Mouse (Mus musculus): Measurements from ENCODE around the gene Rtn4rl2. TPM values are rescaled to one million over a fixed set of nuclear protein-coding genes. Genes with fewer than 3 reads are reported as not detected.
"Not testable (repeated sequence)": the region's sequence is repeated elsewhere in the genome, so short reads cannot be mapped to it uniquely, and the experiment has no call there.

Gene Rtn4rl2
- polyA plus RNA-seq, 1 experiment: 2.7 TPM

DNA sequence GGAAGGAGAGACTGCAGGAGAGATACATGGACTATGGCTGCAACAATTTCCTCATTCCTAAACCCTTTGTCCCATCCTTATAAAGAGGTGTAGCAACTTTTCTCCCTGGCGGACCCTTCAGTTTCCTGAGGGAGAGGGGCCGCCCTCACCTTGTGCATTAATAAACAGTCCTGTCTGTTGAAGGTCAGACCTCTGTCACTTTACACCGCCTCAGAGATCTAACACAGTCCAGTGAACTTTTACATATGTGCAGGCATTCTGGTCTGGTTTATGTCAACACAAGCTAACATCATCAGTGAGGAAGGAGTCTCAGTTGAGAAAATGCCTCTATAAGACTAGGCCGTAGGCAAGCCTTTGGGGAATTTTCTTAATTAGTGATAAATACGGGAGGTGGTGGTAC, 27.4 kb upstream of the Rtn4rl2 start:
- Histone ChIP-seq H3K4me1 (ENCODE audit: control insufficient read depth, insufficient read depth, low read length) (peaks cover 21% of the 10 kb centered on the region), H3K4me3 (replicated peaks; ENCODE audit: extremely low read depth, low read depth, low read length) (no peak overlapping the region)
- 83% methylated on average over 5 of the region's 5 CpGs for WGBS
- DNase-seq: no peak
- TF ChIP-seq POLR2A (IDR thresholded peaks at IDR 0.05; ENCODE audit: borderline replicate concordance, extremely low read depth, low read depth, low read length) (no peak), CTCF (IDR thresholded peaks at IDR 0.05; ENCODE audit: insufficient read depth, low read length) (no peak)

DNA sequence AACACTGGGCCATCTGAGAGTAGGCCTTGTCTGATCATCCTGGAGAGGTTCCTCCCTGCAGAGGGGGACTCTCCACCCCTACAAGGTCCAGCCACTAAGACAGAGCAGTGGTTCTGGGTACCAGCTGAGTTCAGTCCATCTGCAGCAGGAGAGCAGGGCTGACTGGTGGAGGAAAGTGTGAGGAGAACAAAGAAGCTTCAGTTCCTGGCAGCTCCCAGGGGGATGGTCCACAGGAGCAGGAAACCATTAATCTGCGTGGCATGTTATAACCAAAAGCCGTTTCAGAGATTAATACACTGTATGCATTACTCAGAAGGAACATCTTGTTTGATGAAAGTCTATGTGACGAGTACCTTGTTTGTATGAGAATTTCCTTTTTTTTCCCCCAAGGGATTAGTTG, 26.2 kb upstream of the Rtn4rl2 start:
- H3K4me1 ChIP-seq (ENCODE audit: control insufficient read depth, insufficient read depth, low read length): peaks cover 19% of the 10 kb centered on the region
- DNase-seq: no peak
- no peak overlapping the region for H3K4me3 ChIP-seq (replicated peaks; ENCODE audit: extremely low read depth, low read depth, low read length)
- 29% methylated on average over 3 of the region's 3 CpGs for WGBS
- no peak for TF ChIP-seq POLR2A (IDR thresholded peaks at IDR 0.05; ENCODE audit: borderline replicate concordance, extremely low read depth, low read depth, low read length)

DNA sequence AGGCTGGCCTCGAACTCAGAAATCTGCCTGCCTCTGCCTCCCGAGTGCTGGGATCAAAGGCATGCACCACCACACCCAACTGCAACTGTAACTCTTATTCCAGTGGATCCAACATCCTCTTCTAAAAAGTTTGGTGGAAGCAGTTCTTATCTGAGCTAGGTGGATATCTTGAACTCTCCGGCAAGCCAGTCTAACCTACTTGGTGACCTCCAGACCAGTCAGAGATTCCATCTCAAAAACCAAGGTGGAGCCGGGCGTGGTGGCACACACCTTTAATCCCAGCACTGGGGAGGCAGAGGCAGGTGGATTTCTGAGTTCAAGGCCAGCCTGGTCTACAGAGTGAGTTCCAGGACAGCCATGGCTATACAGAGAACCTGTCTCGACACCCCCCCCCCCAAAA, 10.2 kb upstream of the Rtn4rl2 start:
- H3K4me3 ChIP-seq (replicated peaks; ENCODE audit: extremely low read depth, low read depth, low read length); H3K4me1 ChIP-seq (ENCODE audit: control insufficient read depth, insufficient read depth, low read length); DNase-seq: not testable (repeated sequence)
- 94% methylated on average over 6 of the region's 6 CpGs for WGBS

DNA sequence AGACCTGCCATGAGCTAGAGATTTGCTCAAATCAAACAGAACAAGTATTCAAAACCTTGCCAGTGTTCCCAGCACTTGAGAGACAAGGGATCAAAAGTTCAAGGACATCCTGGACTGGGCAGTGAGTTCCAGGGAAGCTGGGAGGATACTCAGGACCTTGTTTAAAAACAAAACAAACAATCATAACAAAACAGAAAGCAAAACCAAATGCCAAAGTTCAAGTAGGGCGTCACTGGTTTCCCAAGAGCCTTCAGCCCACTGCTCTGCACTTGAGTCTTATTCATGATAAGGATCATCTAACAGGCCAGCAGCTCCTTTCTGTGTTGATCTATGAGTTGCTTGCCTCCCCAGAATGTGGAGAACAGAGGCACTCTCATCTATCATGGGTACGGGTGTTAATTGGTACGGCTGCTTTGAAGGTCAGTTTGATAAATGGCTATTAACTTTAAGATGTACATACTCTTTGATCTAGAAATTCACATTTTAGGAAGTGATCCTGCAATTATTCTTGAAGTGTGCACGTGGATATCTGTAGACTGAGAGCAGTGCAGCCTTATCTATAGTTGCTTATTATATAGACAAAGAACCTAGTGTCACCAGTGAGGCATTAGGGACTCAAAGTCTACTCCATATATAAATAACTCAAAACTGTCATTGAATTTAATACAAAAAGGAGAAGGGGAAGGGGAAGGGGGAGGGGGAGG, 9.1 kb upstream of the Rtn4rl2 start:
- DNase-seq: no peak
- no peak for TF ChIP-seq CTCF (IDR thresholded peaks at IDR 0.05; ENCODE audit: insufficient read depth, low read length)
- TF ChIP-seq POLR2A (IDR thresholded peaks at IDR 0.05; ENCODE audit: borderline replicate concordance, extremely low read depth, low read depth, low read length): no peak
- 27% methylated on average over 4 of the region's 4 CpGs for WGBS
- H3K4me1 ChIP-seq (ENCODE audit: control insufficient read depth, insufficient read depth, low read length): peaks cover 3% of the 10 kb centered on the region; the same call in 1 of the 2 replicates
- no peak overlapping the region for H3K4me3 ChIP-seq (replicated peaks; ENCODE audit: extremely low read depth, low read depth, low read length)

DNA sequence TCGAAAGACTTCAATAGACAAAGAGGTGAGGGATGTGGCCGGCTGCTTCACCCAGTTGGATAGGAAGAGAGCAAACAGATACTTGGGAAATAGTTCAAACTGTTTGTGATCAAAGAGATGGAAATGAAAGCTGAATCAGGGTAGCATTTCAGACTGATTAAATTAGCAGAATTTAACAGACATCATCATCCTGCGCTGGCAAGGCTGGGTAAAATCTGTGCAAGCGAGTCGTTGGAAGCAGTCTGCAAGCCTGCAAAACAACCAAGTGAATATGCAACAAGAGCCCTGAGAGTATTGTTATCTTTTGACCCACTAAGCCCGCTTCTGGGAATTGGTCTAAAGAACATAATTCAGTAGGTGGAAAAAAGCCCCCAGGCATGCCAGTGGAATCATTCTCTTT, 6.8 kb upstream of the Rtn4rl2 start:
- no peak overlapping the region for H3K4me3 ChIP-seq (replicated peaks; ENCODE audit: extremely low read depth, low read depth, low read length)
- TF ChIP-seq CTCF (IDR thresholded peaks at IDR 0.05; ENCODE audit: insufficient read depth, low read length): no peak
- TF ChIP-seq POLR2A (IDR thresholded peaks at IDR 0.05; ENCODE audit: borderline replicate concordance, extremely low read depth, low read depth, low read length): no peak
- WGBS: 58% methylated on average over 6 of the region's 6 CpGs
- DNase-seq: no peak
- peaks cover 9% of the 10 kb centered on the region for H3K4me1 ChIP-seq (ENCODE audit: control insufficient read depth, insufficient read depth, low read length)

DNA sequence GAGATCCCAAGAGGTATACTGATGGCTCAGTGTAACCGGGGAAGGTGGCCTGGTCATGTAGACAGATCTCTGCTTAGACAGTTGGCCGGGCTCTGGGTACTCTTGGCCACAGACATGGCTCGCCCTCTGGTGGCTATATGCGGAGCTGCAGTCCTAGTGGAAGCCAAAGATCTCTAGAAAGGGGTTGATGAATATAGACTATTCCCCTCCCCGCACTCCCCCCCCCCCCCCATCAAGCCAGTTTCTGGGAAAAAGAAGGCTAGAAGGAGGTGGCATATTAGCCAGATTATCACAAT, 3.5 kb upstream of the Rtn4rl2 start:
- TF ChIP-seq CTCF (IDR thresholded peaks at IDR 0.05; ENCODE audit: insufficient read depth, low read length) (peak; percentile 82), POLR2A (IDR thresholded peaks at IDR 0.05; ENCODE audit: borderline replicate concordance, extremely low read depth, low read depth, low read length) (no peak)
- DNase-seq: peak; percentile 76
- WGBS: under 1% methylated on average over 5 of the region's 5 CpGs
- peaks cover 9% of the 10 kb centered on the region; the same call in 1 of the 2 replicates for H3K4me1 ChIP-seq (ENCODE audit: control insufficient read depth, insufficient read depth, low read length)
- no peak overlapping the region for H3K4me3 ChIP-seq (replicated peaks; ENCODE audit: extremely low read depth, low read depth, low read length)

DNA sequence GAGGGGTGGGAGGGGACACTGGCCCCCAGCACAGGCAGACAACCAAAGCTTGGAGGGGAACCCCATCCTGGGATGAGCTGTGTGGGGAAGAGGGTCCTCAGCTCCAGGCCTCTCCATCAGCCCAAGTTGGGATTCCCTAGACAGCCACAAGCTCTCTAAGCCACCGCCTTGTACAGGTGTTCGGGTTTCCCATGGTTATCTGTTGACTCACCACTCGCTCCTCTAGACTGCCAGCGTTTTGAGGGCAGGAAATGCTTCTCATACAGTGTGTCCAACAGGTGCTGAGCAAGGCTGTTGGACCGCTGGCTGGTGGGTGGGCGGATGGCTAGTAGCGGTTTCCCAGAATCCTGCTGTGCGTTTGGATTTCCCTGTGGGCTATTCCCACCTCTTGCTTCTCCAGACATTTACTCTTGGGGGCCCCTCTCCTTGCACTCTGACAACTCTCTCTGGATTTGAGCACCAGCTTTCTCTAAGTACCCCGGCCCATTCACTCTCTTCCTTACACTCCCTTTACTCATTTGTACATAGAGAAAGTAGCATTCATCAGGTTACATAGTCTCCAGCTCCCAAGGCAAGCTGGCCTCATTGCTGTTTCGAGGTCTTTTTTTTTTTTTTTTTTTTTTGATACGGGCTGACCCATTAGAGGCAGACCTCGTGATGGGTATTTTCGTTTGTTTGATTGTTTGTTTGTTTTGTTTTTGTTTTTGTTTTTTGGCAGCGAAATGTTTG, 3.0 kb upstream of the Rtn4rl2 start:
- Histone ChIP-seq H3K4me1 (ENCODE audit: control insufficient read depth, insufficient read depth, low read length) (peaks cover 9% of the 10 kb centered on the region; the same call in 1 of the 2 replicates), H3K4me3 (replicated peaks; ENCODE audit: extremely low read depth, low read depth, low read length) (no peak overlapping the region)
- DNase-seq: no peak
- 17% methylated on average over 14 of the region's 14 CpGs for WGBS
- TF ChIP-seq CTCF (IDR thresholded peaks at IDR 0.05; ENCODE audit: insufficient read depth, low read length) (no peak), POLR2A (IDR thresholded peaks at IDR 0.05; ENCODE audit: borderline replicate concordance, extremely low read depth, low read depth, low read length) (no peak)

DNA sequence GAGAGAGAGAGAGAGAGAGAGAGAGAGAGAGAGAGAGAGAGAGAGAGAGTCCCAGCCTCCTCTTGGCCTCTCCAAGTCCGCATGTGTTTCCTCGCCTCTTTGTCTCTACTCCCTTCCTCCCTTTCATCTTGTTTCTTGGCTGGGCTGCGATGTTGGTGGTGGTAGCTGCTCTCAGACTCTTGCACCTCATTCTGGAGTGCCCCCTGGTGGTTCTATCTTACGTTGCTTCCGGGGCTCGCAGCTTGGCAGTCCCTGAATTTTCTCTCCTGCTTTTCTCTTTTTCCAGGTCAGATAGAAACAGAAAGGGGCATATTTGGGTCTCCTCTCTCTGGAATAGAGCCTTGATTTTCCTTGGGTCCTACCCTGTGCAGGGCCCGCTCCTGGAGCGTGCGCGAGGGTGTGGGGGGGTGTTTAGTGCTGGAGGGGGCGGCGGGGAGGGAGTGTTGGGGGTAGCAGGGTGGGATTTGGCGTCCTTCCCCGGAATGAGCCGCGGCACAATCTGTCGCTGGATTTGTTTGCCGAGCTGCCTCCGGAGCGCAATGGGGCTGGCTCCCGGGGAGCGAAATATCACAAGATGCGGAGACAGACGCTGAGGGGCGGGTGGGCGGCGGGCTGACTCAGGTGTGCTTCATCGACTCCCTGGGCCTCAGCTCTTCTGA, 2.3 kb upstream of the Rtn4rl2 start:
- peak; percentile 63 for TF ChIP-seq CTCF (IDR thresholded peaks at IDR 0.05; ENCODE audit: insufficient read depth, low read length)
- TF ChIP-seq POLR2A (IDR thresholded peaks at IDR 0.05; ENCODE audit: borderline replicate concordance, extremely low read depth, low read depth, low read length): no peak
- peaks cover 9% of the 10 kb centered on the region; the same call in 1 of the 2 replicates for H3K4me1 ChIP-seq (ENCODE audit: control insufficient read depth, insufficient read depth, low read length)
- H3K4me3 ChIP-seq (replicated peaks; ENCODE audit: extremely low read depth, low read depth, low read length): peak overlapping the region; percentile 4
- WGBS: 2% methylated on average over 28 of the region's 28 CpGs
- DNase-seq: peak; percentile 64

DNA sequence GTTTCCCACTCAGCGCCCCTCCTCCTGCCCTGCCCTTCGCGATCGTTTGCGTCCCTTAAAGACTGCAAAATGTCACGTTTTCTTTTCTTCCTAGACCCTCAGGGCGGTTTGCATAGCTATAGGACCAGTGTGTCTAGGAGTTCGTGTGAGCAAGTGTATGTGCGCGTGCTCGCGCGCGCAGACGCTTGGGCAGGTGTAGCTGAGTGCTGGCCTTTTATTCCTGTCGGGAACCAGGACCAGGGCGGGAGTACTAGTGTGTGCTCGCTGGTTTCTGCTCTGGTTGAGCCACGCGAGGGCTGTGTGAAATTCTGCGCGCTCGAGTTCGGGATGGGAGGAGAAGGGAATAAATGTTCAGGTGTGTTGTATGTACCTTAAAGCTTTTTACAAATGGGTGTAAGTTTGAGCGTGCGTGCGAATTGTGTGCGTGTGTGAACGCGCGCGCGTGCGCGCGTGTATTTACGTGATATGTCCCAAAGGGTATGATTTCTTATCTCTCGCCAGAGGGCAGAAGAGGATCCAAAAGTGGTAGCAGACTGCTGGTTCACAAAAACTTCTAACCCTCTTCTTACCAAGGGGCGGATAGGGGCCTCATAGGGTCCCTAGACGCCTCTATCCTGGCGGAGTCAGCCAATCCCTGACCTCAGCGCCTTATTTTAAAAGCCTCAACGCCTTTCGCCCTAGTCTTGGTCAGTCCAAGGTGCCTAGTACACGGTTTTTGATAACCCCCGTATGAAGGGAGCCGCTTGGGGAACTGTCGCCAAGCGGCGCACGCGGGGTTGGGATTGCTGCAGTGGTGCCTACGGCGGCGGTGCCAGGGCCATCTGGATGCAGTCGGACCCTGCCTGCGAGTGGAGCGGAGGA, 1.1 kb upstream of the Rtn4rl2 start:
- Histone ChIP-seq H3K4me1 (ENCODE audit: control insufficient read depth, insufficient read depth, low read length) (peaks cover 9% of the 10 kb centered on the region; the same call in 1 of the 2 replicates), H3K4me3 (replicated peaks; ENCODE audit: extremely low read depth, low read depth, low read length) (peak overlapping the region; percentile 67)
- peak; percentile 39 for DNase-seq
- WGBS: under 1% methylated on average over 58 of the region's 58 CpGs
- peak; percentile 26; the same call in 1 of the 2 replicates for TF ChIP-seq CTCF (IDR thresholded peaks at IDR 0.05; ENCODE audit: insufficient read depth, low read length)
- no peak for TF ChIP-seq POLR2A (IDR thresholded peaks at IDR 0.05; ENCODE audit: borderline replicate concordance, extremely low read depth, low read depth, low read length)

Data from lung, adult 2 months (tissue).